Mouse (Mus musculus) heart, embryonic 14.5 days (tissue): ENCODE measurements around the gene Gm28038. TPM values are rescaled to one million over a fixed set of nuclear protein-coding genes. Genes with fewer than 3 reads are reported as not detected.
A peak's percentile ranks its signal among the peaks of the same experiment; 100 is the strongest.

ENCODE experiments used
- ATAC-seq: fragments of 200-750 bp; cut with Nextera tagmentation; 2 replicates; pipeline ENCODE4 v1.8.0; 2017; ENCODE audit warnings: low read depth, moderate TSS enrichment; ENCODE audit not compliant: insufficient number of reproducible peaks, insufficient read depth, low FRiP score
- H3K27ac ChIP-seq, 2 experiments: fragments of 200-500 bp in 1 of 2; fragments of 300-500 bp in 1 of 2; sonication (generic) in 1 of 2; replicated peaks in 1 of 2; 2 replicates each; pipeline ENCODE4 v1.5.1; 2012 to 2014; ENCODE audit warnings: low read depth in 2 of 2, low read length in 2 of 2, control low read depth in 1 of 2, mild to moderate bottlenecking in 1 of 2, mixed read lengths in 1 of 2; ENCODE audit not compliant: control insufficient read depth in 1 of 2, insufficient read depth in 1 of 2
- H3K27me3 ChIP-seq: fragments of 300-500 bp; sonication (generic); 2 replicates; pipeline ENCODE4 v1.6.1; 2014; ENCODE audit warnings: mild to moderate bottlenecking, low read length, control low read depth; ENCODE audit not compliant: control insufficient read depth, insufficient read depth
- H3K36me3 ChIP-seq: fragments of 300-500 bp; sonication (generic); 2 replicates; pipeline ENCODE4 v1.6.1; 2014; ENCODE audit warnings: mild to moderate bottlenecking, control low read depth, low read length, mixed read lengths; ENCODE audit not compliant: control insufficient read depth, insufficient read depth
- H3K4me1 ChIP-seq, 2 experiments: fragments of 200-500 bp in 1 of 2; fragments of 300-500 bp in 1 of 2; sonication (generic) in 1 of 2; 2 replicates each; pipeline ENCODE4 v1.6.1; 2012 to 2014; ENCODE audit warnings: low read length in 2 of 2, control low read depth in 1 of 2, mixed read lengths in 1 of 2; ENCODE audit not compliant: control insufficient read depth in 2 of 2, insufficient read depth in 2 of 2
- H3K4me2 ChIP-seq: fragments of 300-500 bp; sonication (generic); 2 replicates; pipeline ENCODE4 v1.6.1; 2014; ENCODE audit warnings: mild to moderate bottlenecking, low read length
- H3K4me3 ChIP-seq, 2 experiments: fragments of 200-500 bp in 1 of 2; fragments of 300-500 bp in 1 of 2; sonication (generic) in 1 of 2; 2 replicates each; pipeline ENCODE4 v1.5.1; 2012 to 2014; ENCODE audit warnings: low read length in 2 of 2, mild to moderate bottlenecking in 2 of 2, control low read depth in 1 of 2, low read depth in 1 of 2, moderate library complexity in 1 of 2; ENCODE audit not compliant: control insufficient read depth in 1 of 2, insufficient read depth in 1 of 2
- H3K9ac ChIP-seq: fragments of 300-500 bp; sonication (generic); 2 replicates; pipeline ENCODE4 v1.6.1; 2014; ENCODE audit warnings: mild to moderate bottlenecking, low read length
- H3K9me3 ChIP-seq: fragments of 300-500 bp; sonication (generic); 2 replicates; pipeline ENCODE4 v1.6.1; 2016; ENCODE audit warnings: low read length, control low read depth; ENCODE audit not compliant: control insufficient read depth
- WGBS: fragments of 180-500 bp; shearing (Covaris S2); extraction: QIAGEN DNeasy Blood & Tissue Kit; methylation state at CpG from one replicate; pipeline ENCODE4 v1.1.7; 2014; 5-methylcytosine and 5-hydroxymethylcytosine counted together
- polyA plus RNA-seq: library from polyadenylated mRNA; unstranded; fragments of >200 nt; fragmentation: Nextera tagmentation; extraction: Ambion mirVana; gene quantifications from 2 replicates; pipeline ENCODE4 v1.2.1, GENCODE M21; 2014

Gm28038 gene
- polyA plus RNA-seq, 1 experiment from 2014 or later, result not detected

DNA sequence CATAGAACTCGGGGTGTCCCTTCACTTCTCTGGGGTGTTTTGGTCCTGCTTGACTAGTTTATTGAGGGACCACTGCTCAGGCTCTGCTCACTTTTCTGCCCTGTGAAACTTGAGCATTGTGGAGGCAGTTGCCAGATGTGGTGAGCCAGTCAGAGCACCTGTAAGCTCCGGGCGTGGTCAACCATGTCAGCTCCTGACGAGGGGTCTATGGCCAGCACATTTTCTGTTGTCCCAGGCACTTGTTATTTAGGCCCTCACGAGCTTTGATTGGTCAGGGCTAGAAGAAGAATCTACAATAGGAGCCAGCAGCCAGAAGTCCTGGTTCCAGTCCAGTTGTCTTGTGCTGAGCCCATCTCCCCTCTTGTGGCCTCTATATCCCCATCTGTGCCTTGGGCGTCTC is 17.0 kb upstream of the Gm28038 start:
- no peak for ATAC-seq
- H3K4me3 ChIP-seq, result no peak overlapping the region
- peak overlapping the region in 1 of 2 experiments; percentile 96; a peak in 1 of 4 replicates for H3K27ac ChIP-seq
- no peaks in the 10 kb centered on the region for H3K9me3 ChIP-seq
- H3K36me3 ChIP-seq, result peaks cover 52% of the 10 kb centered on the region
- peaks cover 51 to 65% of the 10 kb centered on the region in 2 experiments for H3K4me1 ChIP-seq
- no peak overlapping the region for H3K4me2 ChIP-seq
- no peaks in the 10 kb centered on the region for H3K27me3 ChIP-seq
- 90% methylated on average over 6 of the region's 6 CpGs for WGBS
- no peak overlapping the region for H3K9ac ChIP-seq

DNA sequence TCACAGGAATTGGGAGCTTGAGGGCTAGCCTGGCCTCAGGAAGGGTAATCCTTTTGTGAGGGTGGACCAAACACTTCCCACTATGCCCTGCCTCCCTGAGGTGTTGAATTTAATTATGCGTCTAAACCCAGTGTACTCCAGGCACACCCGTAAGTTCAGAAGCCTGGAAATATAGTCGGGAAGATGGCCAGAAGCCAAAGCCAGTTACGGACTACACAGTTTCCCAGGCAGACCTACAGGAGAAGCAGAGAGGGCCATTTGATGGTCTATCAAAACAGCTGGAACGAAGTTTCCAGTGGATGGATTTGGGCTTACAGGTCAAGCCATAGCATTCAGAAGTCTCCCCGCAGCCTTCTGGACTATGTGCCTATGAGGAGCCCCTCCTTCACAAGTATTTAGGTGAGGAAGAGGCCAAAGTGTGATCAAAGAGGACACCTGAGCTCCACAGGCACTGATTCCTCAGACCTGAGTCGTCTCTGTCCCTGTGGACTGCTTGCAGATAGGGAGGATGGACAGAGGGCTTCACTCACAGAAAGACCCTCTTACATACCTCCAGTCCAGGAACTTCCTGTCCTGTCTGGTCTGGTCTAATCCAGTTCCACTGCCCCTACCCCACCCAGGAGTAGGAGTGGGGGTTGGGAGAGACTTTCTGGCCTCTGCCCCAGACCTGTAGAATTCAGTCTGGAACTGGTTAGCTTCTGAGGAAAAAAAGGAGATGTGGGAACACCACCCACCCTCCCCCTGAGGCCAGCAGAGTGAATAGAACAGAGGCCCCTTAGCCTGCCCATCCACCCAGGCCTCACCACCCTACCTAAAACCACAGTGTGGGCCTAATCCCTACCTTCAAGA is 15.9 kb upstream of the Gm28038 start:
- H3K9me3 ChIP-seq, result no peaks in the 10 kb centered on the region
- H3K9ac ChIP-seq, result peak overlapping the region; percentile 66; the same call in 1 of the 2 replicates
- WGBS, result 45% methylated on average over 7 of the region's 7 CpGs
- H3K4me1 ChIP-seq, result peaks cover 43 to 60% of the 10 kb centered on the region in 2 experiments
- H3K36me3 ChIP-seq, result peaks cover 43% of the 10 kb centered on the region
- peak overlapping the region; percentile 92 to 96 for H3K27ac ChIP-seq
- no peak overlapping the region for H3K4me2 ChIP-seq
- H3K4me3 ChIP-seq, result no peak overlapping the region
- no peaks in the 10 kb centered on the region for H3K27me3 ChIP-seq
- ATAC-seq, result no peak

DNA sequence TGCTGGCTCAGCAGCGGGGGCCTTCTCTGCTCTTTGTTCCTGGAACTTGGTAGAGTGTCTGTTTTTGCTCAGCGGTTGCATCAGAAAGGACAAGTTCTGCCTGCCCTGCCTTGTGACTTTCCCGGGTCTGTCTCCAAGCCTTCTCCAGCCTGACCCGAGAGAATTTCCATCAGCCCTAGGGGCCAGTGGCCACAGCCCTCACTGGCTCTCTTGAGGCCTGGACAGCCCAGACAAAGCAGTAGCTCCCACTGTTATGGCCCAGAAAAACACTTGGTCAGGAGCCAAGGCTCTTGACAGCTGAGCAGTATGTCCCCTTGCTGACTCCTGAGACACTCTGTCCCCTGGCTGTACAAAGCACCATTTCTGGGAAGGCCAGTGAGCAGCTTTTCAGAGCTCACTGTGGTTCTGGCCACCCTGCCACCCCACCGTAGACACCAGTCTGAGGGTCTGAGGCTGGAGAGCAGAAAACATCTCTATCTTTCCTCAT is 15.0 kb upstream of the Gm28038 start, which contains the start of gene Phyhd1:
Gene Phyhd1 (plus strand): TSS at position 437 of the 487 bp plus-strand sequence.
- Histone ChIP-seq H3K27ac (peak within 1 kb of the TSS; percentile 92 to 96), H3K4me2 (peak within 1 kb of the TSS; percentile 53), H3K27me3 (no peaks in the 10 kb centered on the region), H3K4me3 (peak within 1 kb of the TSS; percentile 1 to 2; a peak in 2 of 4 replicates), H3K9ac (peak within 1 kb of the TSS; percentile 66), H3K36me3 (peaks cover 33% of the 10 kb centered on the region), H3K9me3 (no peaks in the 10 kb centered on the region), H3K4me1 (peaks cover 41 to 60% of the 10 kb centered on the region in 2 experiments)
- ATAC-seq, result peak; percentile 68
- WGBS, result 16% methylated on average over 5 of the region's 5 CpGs

DNA sequence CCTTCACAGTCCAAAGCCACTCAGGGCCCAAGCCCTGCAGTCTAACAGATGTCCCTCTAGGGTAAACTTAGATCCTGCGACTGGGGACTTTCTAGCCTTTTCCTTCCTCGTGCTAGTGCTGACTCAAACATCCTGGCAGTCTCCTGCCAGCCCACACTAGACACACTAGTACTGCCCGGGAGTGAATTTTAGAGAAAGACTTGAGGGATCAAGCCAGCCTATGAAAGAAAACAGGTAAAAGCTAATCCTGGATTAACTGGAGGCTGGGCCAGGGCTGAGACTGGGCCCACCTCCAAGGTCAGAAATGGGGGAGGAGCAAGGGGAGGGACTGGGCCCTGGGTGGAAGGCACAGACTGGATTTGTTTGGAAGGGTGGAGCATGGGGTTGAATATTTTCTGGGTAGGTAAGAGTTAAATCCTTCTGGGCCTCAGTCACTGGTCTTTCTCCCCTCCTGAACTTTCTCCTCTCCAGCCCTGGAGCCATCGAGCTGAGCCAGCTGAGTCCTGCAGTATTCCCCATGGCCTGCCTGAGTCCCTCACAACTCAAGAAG is 14.4 kb upstream of the Gm28038 start:
- Histone ChIP-seq H3K27me3 (no peaks in the 10 kb centered on the region), H3K4me2 (peak overlapping the region; percentile 53), H3K9me3 (no peaks in the 10 kb centered on the region), H3K36me3 (peaks cover 27% of the 10 kb centered on the region), H3K4me1 (peaks cover 41 to 60% of the 10 kb centered on the region in 2 experiments), H3K4me3 (peak overlapping the region; percentile 1 to 2; a peak in 2 of 4 replicates), H3K9ac (peak overlapping the region; percentile 66), H3K27ac (peak overlapping the region; percentile 92 to 96)
- WGBS, result 14% methylated on average over 4 of the region's 4 CpGs
- peak; percentile 57; the same call in 1 of the 2 replicates for ATAC-seq

DNA sequence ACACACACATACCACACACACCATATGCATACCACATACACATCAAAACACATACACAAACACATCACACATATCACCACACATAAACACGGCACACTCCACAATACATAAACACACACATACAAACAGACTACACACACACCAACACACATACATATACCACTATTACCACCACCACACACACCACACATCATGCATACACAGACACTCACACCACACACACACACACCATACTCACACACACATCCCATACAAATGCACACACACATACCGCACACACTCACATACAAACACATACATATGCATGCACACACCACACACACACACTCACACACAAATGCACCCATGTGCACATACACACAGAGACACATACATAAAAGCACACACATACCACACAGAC is 13.4 kb upstream of the Gm28038 start:
- no peak overlapping the region for H3K9ac ChIP-seq
- no peak overlapping the region for H3K4me2 ChIP-seq
- 91% methylated on average over 2 of the region's 2 CpGs for WGBS
- H3K4me1 ChIP-seq, result peaks cover 41 to 52% of the 10 kb centered on the region in 2 experiments
- no peaks in the 10 kb centered on the region for H3K9me3 ChIP-seq
- ATAC-seq, result no peak
- no peaks in the 10 kb centered on the region for H3K27me3 ChIP-seq
- H3K36me3 ChIP-seq, result peaks cover 17% of the 10 kb centered on the region
- no peak overlapping the region for H3K4me3 ChIP-seq
- H3K27ac ChIP-seq, result peak overlapping the region in 1 of 2 experiments; percentile 92; a peak in 2 of 4 replicates

DNA sequence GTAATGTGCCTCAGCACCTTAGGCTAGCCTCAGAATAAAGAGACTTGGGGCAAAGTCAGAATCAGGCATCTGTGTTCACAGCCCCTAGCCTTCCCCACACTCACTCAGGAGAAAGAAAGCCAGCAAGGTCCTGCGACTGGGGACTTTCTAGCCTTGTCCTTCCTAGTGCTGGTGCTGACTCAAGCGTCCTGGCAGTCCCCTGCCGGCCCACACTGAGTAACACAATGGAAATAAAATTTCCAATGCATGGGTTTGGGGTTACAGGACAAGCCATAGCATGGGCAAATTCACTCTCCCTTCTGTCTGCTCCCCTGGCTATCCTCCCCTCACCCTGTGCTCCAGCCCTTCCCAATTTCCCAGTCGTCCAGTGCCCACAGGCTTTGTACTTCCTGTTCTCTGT is 12.5 kb upstream of the Gm28038 start:
- H3K36me3 ChIP-seq, result peaks cover 15% of the 10 kb centered on the region

DNA sequence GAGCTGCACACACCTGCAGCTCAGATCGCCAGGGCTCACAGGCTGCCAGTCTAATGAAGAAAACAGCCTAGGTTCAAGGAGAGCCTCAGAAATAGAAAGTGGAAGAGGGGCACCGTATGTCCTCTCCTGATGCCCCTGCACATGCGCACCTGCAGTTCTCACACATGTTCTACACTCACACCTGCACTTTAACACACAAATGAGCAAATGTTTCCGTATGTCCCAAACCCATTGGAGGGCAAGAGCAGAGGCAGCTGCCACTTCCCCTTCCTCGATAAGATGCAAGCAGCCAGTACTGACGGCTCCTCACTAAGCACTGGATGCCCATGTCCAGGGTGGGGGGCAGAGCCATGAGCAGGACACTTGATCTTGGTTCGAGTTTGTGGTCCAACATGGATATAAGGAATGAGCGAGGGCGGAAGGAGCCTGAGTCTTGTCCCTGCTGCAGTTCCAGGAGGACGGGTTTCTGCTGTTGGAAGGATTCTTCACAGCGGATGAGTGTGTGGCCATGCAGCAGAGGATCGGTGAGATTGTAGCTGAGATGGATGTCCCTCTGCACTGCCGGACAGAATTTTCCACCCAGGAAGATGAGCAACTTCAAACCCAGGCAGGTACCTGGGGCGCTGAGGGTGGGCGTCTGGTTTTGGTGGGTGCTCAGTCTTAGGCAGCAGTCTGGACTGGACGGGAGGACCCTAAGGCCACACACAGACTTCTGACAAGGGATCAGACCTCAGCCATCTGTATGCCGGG is 11.4 kb upstream of the Gm28038 start:
- Histone ChIP-seq H3K36me3 (peaks cover 5% of the 10 kb centered on the region; the same call in 1 of the 2 replicates), H3K4me3 (no peak overlapping the region), H3K9ac (0 out of 2 replicates have a peak overlapping the region, but pooled peaks have one; percentile 1), H3K4me1 (peaks cover 31 to 38% of the 10 kb centered on the region in 2 experiments), H3K27me3 (no peaks in the 10 kb centered on the region), H3K27ac (peak overlapping the region; percentile 52 to 68), H3K4me2 (no peak overlapping the region), H3K9me3 (no peaks in the 10 kb centered on the region)
- no peak for ATAC-seq
- WGBS, result 81% methylated on average over 17 of the region's 17 CpGs

More for the DNA sequence above, 12.5 kb upstream of the Gm28038 start:
- H3K27me3 ChIP-seq, result no peaks in the 10 kb centered on the region
- H3K9me3 ChIP-seq, result no peaks in the 10 kb centered on the region
- H3K4me3 ChIP-seq, result no peak overlapping the region
- no peak overlapping the region for H3K4me2 ChIP-seq
- peaks cover 37 to 45% of the 10 kb centered on the region in 2 experiments for H3K4me1 ChIP-seq
- 53% methylated on average over 4 of the region's 4 CpGs for WGBS
- 0 out of 4 replicates have a peak overlapping the region, but pooled peaks of 1 of the 2 experiments have one; percentile 0 for H3K27ac ChIP-seq
- no peak for ATAC-seq
- no peak overlapping the region for H3K9ac ChIP-seq
